Mouse (Mus musculus) neutrophil, adult 65 days (primary cell): ENCODE measurements around the gene Trim15. TPM values are rescaled to one million over a fixed set of nuclear protein-coding genes. Genes with fewer than 3 reads are reported as not detected.

Experiments used
- total RNA-seq: library from RNA; stranded (reverse); gene quantifications from 2 replicates; pipeline ENCODE4 v1.2.4, GENCODE M21; 2023

The Trim15 gene
- total RNA-seq: not detected in 2 replicates

GRCm38 (mm10) chr17:36866719-36867527 is at the start of gene Trim15:
Gene Trim15, minus strand, starts transcription at chr17:36867210.

GRCm38 (mm10) chr17:36897552-36898205 is 30.7 kb upstream of the Trim15 start, which contains the start of gene Trim31:
Gene Trim31, plus strand, starts transcription at chr17:36898118.

GRCm38 (mm10) chr17:36890073-36890903 is 23.3 kb upstream of the Trim15 start, which contains the start of gene Trim40:
Gene Trim40, minus strand, starts transcription at chr17:36890123.

GRCm38 (mm10) chr17:36869284-36869954 is 2.4 kb upstream of the Trim15 start, which contains the start of gene Trim10:
Gene Trim10, plus strand, starts transcription at chr17:36869574.

GRCm38 (mm10) chr17:36836874-36837647 is 29.9 kb downstream of the Trim15 start, which contains the start of gene Trim26:
Gene Trim26, plus strand, starts transcription at chr17:36837134.

GRCm38 (mm10) chr17:36811871-36812270 is 55.1 kb downstream of the Trim15 start, which contains the start of gene H2-M10.6:
Gene H2-M10.6, plus strand, starts transcription at chr17:36812171.

Other genes with a start within 250 kb of the Trim15 start
- gene H2-M9, start 224.5 kb downstream of the Trim15 start, total RNA-seq: not detected in 2 replicates
- gene H2-M1, start 195.0 kb downstream of the Trim15 start, total RNA-seq: not detected in 2 replicates
- not detected in 2 replicates for gene H2-M10.5, start 94.3 kb downstream of the Trim15 start, total RNA-seq
- not detected in 2 replicates for gene H2-M10.6, start 55.0 kb downstream of the Trim15 start, total RNA-seq
- gene Trim26, start 30.1 kb downstream of the Trim15 start, total RNA-seq: 39.9 and 52.2 TPM in 2 replicates
- 0.52 TPM in 1 of 2 replicates, not detected in the other for gene Trim10, start 2.4 kb upstream of the Trim15 start, total RNA-seq
- gene Trim40, start 22.9 kb upstream of the Trim15 start, total RNA-seq: not detected in 2 replicates
- gene Trim31, start 30.9 kb upstream of the Trim15 start, total RNA-seq: not detected in 2 replicates
- not detected in 2 replicates for gene Rnf39, start 75.7 kb upstream of the Trim15 start, total RNA-seq
- gene Ppp1r11, start 84.5 kb upstream of the Trim15 start, total RNA-seq: 20.5 and 35.8 TPM in 2 replicates
- gene Znrd1, start 91.3 kb upstream of the Trim15 start, total RNA-seq: 30.9 and 36.7 TPM in 2 replicates
- 0.68 and 1.2 TPM in 2 replicates for gene Znrd1as, start 91.4 kb upstream of the Trim15 start, total RNA-seq
- gene 2410137M14Rik, start 114.0 kb upstream of the Trim15 start, total RNA-seq: not detected in 2 replicates
- not detected in 2 replicates for gene H2-M5, start 122.3 kb upstream of the Trim15 start, total RNA-seq
- gene Zfp57, start 134.0 kb upstream of the Trim15 start, total RNA-seq: not detected in 2 replicates
- gene Mog, start 156.2 kb upstream of the Trim15 start, total RNA-seq: not detected in 2 replicates
- gene Gabbr1, start 178.8 kb upstream of the Trim15 start, total RNA-seq: 148 and 221 TPM in 2 replicates
- gene Olfr90, start 221.3 kb upstream of the Trim15 start, total RNA-seq: not detected in 2 replicates
- not detected in 2 replicates for gene Olfr91, start 231.1 kb upstream of the Trim15 start, total RNA-seq